Mouse (Mus musculus) kidney, postnatal 0 days (tissue): ENCODE measurements at regions not wholly inside any gene's neighbourhood (a gene's known extent, or its start where the extent isn't known, plus 50 kb on each side); places are given as distances from the start of the nearest gene placed in this dataset.

Experiments used
- ATAC-seq: fragments of 200-750 bp; cut with Nextera tagmentation; replicated peaks from 2 replicates; pipeline ENCODE4 v1.8.0; 2017; ENCODE audit warnings: low read depth, moderate number of reproducible peaks, moderate TSS enrichment, moderate library complexity; ENCODE audit not compliant: low FRiP score
- DNase-seq: peaks from one replicate; pipeline ENCODE4 v3.0.0-alpha.2; 2016; ENCODE audit warnings: low spot score
- H3K27ac ChIP-seq: fragments of 300-500 bp; sonication (generic); 2 replicates; pipeline ENCODE4 v1.5.1; 2014; ENCODE audit warnings: mild to moderate bottlenecking
- H3K27me3 ChIP-seq: fragments of 300-500 bp; sonication (generic); 2 replicates; pipeline ENCODE4 v1.6.1; 2014; ENCODE audit warnings: low read length, mixed read lengths; ENCODE audit not compliant: insufficient read depth
- H3K36me3 ChIP-seq: fragments of 300-500 bp; sonication (generic); 2 replicates; pipeline ENCODE4 v1.6.1; 2014; ENCODE audit warnings: low read length, mixed read lengths; ENCODE audit not compliant: insufficient read depth
- H3K4me1 ChIP-seq: fragments of 300-500 bp; sonication (generic); replicated peaks from 2 replicates; pipeline ENCODE4 v1.6.1; 2014; ENCODE audit warnings: antibody characterized with exemption, low read length, mixed read lengths; ENCODE audit not compliant: insufficient read depth
- H3K4me2 ChIP-seq: fragments of 300-500 bp; sonication (generic); 2 replicates; pipeline ENCODE4 v1.6.1; 2014; ENCODE audit warnings: mild to moderate bottlenecking, low read length, moderate library complexity, mixed read lengths
- H3K4me3 ChIP-seq: fragments of 300-500 bp; sonication (generic); replicated peaks from 2 replicates; pipeline ENCODE4 v1.5.1; 2014; ENCODE audit warnings: low read depth, low read length
- H3K9ac ChIP-seq: fragments of 300-500 bp; sonication (generic); 2 replicates; pipeline ENCODE4 v1.6.1; 2014; ENCODE audit warnings: low read depth, low read length
- H3K9me3 ChIP-seq: fragments of 300-500 bp; sonication (generic); replicated peaks from 2 replicates; pipeline ENCODE4 v1.6.1; 2016; ENCODE audit warnings: low read length, inconsistent platforms, mixed read lengths
- CTCF ChIP-seq: IDR thresholded peaks from 2 replicates; pipeline ENCODE4 v1.5.1; 2016; ENCODE audit warnings: antibody characterized with exemption, low read depth, mild to moderate bottlenecking, moderate library complexity
- WGBS: fragments of 180-500 bp; shearing (Covaris S2); extraction: QIAGEN DNeasy Blood & Tissue Kit; methylation state at CpG from one replicate; pipeline ENCODE4 v1.1.7; 2014; 5-methylcytosine and 5-hydroxymethylcytosine counted together

- no peak for ATAC-seq
- 72% methylated on average over 5 of the region's 5 CpGs for WGBS
Observed at GRCm38 (mm10) chr13:59939886-59940285, 116.9 kb upstream of the Tut7 start.

GRCm38 (mm10) chr13:59937147-59937546 lies 114.2 kb upstream of the Tut7 start:
- Histone ChIP-seq H3K9me3 (no peaks in the 10 kb centered on the region), H3K4me1 (0 out of 2 replicates have a peak, but pooled peaks cover 4% of the 10 kb centered on the region), H3K4me2 (no peak overlapping the region), H3K27ac (no peak overlapping the region), H3K36me3 (no peaks in the 10 kb centered on the region), H3K9ac (no peak overlapping the region), H3K4me3 (no peak overlapping the region), H3K27me3 (no peaks in the 10 kb centered on the region)
- no peak for ATAC-seq
- peak; percentile 40; the same call in 1 of the 2 replicates for TF ChIP-seq CTCF
- no peak for DNase-seq
- WGBS: 72% methylated on average over 3 of the region's 3 CpGs

More at GRCm38 (mm10) chr13:59939886-59940285, 116.9 kb upstream of the Tut7 start:
- Histone ChIP-seq H3K27ac (no peak overlapping the region), H3K4me2 (no peak overlapping the region), H3K9me3 (no peaks in the 10 kb centered on the region), H3K27me3 (no peaks in the 10 kb centered on the region), H3K36me3 (no peaks in the 10 kb centered on the region), H3K4me1 (0 out of 2 replicates have a peak, but pooled peaks cover 4% of the 10 kb centered on the region), H3K9ac (no peak overlapping the region), H3K4me3 (no peak overlapping the region)
- DNase-seq: no peak
- no peak for TF ChIP-seq CTCF

GRCm38 (mm10) chr13:59934556-59934955 lies 111.6 kb upstream of the Tut7 start:
- no peak for ATAC-seq
- H3K4me1 ChIP-seq: no peaks in the 10 kb centered on the region
- no peaks in the 10 kb centered on the region for H3K27me3 ChIP-seq
- H3K4me3 ChIP-seq: no peak overlapping the region
- no peak overlapping the region for H3K9ac ChIP-seq
- no peak overlapping the region for H3K4me2 ChIP-seq
- no peak overlapping the region for H3K27ac ChIP-seq
- H3K36me3 ChIP-seq: no peaks in the 10 kb centered on the region
- TF ChIP-seq CTCF: no peak
- DNase-seq: no peak
- 43% methylated on average over 1 of the region's 1 CpGs for whole genome bisulfite sequencing
- no peaks in the 10 kb centered on the region for H3K9me3 ChIP-seq

GRCm38 (mm10) chr13:59934093-59934492 lies 111.1 kb upstream of the Tut7 start:
- H3K27ac ChIP-seq: no peak overlapping the region
- no peaks in the 10 kb centered on the region for H3K27me3 ChIP-seq
- no peak overlapping the region for H3K9ac ChIP-seq
- DNase-seq: no peak
- WGBS: 68% methylated on average over 1 of the region's 1 CpGs
- no peak for ATAC-seq
- H3K4me2 ChIP-seq: no peak overlapping the region
- no peaks in the 10 kb centered on the region for H3K36me3 ChIP-seq
- H3K4me1 ChIP-seq: no peaks in the 10 kb centered on the region
- H3K4me3 ChIP-seq: no peak overlapping the region
- TF ChIP-seq CTCF: no peak
- no peaks in the 10 kb centered on the region for H3K9me3 ChIP-seq

- Histone ChIP-seq H3K4me2 (no peak overlapping the region), H3K9me3 (no peaks in the 10 kb centered on the region), H3K27me3 (no peaks in the 10 kb centered on the region), H3K4me3 (no peak overlapping the region), H3K27ac (no peak overlapping the region), H3K9ac (no peak overlapping the region), H3K4me1 (peaks cover 9% of the 10 kb centered on the region), H3K36me3 (no peaks in the 10 kb centered on the region)
- ATAC-seq (peak; percentile 66; the same call in 1 of the 2 replicates), DNase-seq (no peak)
- WGBS: 38% methylated on average over 12 of the region's 12 CpGs
- no peak for TF ChIP-seq CTCF
Observed at GRCm38 (mm10) chr13:59927379-59928111, 104.6 kb upstream of the Tut7 start.

GRCm38 (mm10) chr13:59925845-59926481 lies 103.0 kb upstream of the Tut7 start:
- Histone ChIP-seq H3K27me3 (no peaks in the 10 kb centered on the region), H3K36me3 (no peaks in the 10 kb centered on the region), H3K27ac (no peak overlapping the region), H3K9ac (no peak overlapping the region), H3K9me3 (no peaks in the 10 kb centered on the region), H3K4me2 (no peak overlapping the region), H3K4me3 (no peak overlapping the region), H3K4me1 (peaks cover 9% of the 10 kb centered on the region)
- DNase-seq (no peak), ATAC-seq (no peak)
- 73% methylated on average over 9 of the region's 9 CpGs for WGBS
- TF ChIP-seq CTCF: no peak
